Mouse (Mus musculus): Measurements from ENCODE around the gene Tpx2. TPM values are rescaled to one million over a fixed set of nuclear protein-coding genes. Genes with fewer than 3 reads are reported as not detected.

The Tpx2 gene
- total RNA-seq, 2 experiments from 2014 or later, result 104 to 112 TPM

GRCm38 (mm10) chr2:152819926-152820325 lies 27.8 kb upstream of the Tpx2 start:
- ATAC-seq (replicated peaks; ENCODE audit: poor library complexity), result no peak

- ATAC-seq (replicated peaks; ENCODE audit: poor library complexity), result no peak
Observed at GRCm38 (mm10) chr2:152820369-152820768, 27.4 kb upstream of the Tpx2 start.

GRCm38 (mm10) chr2:152821023-152821422 lies 26.7 kb upstream of the Tpx2 start:
- ATAC-seq (replicated peaks; ENCODE audit: poor library complexity), result no peak

GRCm38 (mm10) chr2:152821566-152821965 lies 26.2 kb upstream of the Tpx2 start:
- no peak for ATAC-seq (replicated peaks; ENCODE audit: poor library complexity)

- ATAC-seq (replicated peaks; ENCODE audit: poor library complexity), result no peak
Observed at GRCm38 (mm10) chr2:152823770-152824169, 24.0 kb upstream of the Tpx2 start.

- ATAC-seq (replicated peaks; ENCODE audit: poor library complexity), result 0 out of 2 replicates have a peak, but pooled peaks have one; percentile 31
Observed at GRCm38 (mm10) chr2:152824438-152825167, 23.2 kb upstream of the Tpx2 start.

GRCm38 (mm10) chr2:152825168-152825697 lies 22.5 kb upstream of the Tpx2 start:
- ATAC-seq (replicated peaks; ENCODE audit: poor library complexity), result no peak

GRCm38 (mm10) chr2:152825713-152826112 lies 22.1 kb upstream of the Tpx2 start:
- no peak for ATAC-seq (replicated peaks; ENCODE audit: poor library complexity)

GRCm38 (mm10) chr2:152826481-152826880 lies 21.3 kb upstream of the Tpx2 start:
- no peak for ATAC-seq (replicated peaks; ENCODE audit: poor library complexity)

- ATAC-seq (replicated peaks; ENCODE audit: poor library complexity), result no peak
Observed at GRCm38 (mm10) chr2:152827321-152828010, 20.3 kb upstream of the Tpx2 start.

- no peak for ATAC-seq (replicated peaks; ENCODE audit: poor library complexity)
Observed at GRCm38 (mm10) chr2:152828011-152828370, 19.8 kb upstream of the Tpx2 start.

GRCm38 (mm10) chr2:152828532-152828931 lies 19.2 kb upstream of the Tpx2 start:
- no peak for ATAC-seq (replicated peaks; ENCODE audit: poor library complexity)

GRCm38 (mm10) chr2:152829367-152829881 lies 18.3 kb upstream of the Tpx2 start:
- no peak for ATAC-seq (replicated peaks; ENCODE audit: poor library complexity)

GRCm38 (mm10) chr2:152830021-152830921 lies 17.5 kb upstream of the Tpx2 start:
- peak; percentile 78 for ATAC-seq (replicated peaks; ENCODE audit: poor library complexity)

GRCm38 (mm10) chr2:152831019-152831878 lies 16.5 kb upstream of the Tpx2 start, which contains the start of gene Bcl2l1:
Gene Bcl2l1, minus strand, starts transcription at chr2:152831728.
- peak; percentile 89 for ATAC-seq (replicated peaks; ENCODE audit: poor library complexity)

GRCm38 (mm10) chr2:152839256-152839655 lies 8.5 kb upstream of the Tpx2 start:
- no peak for ATAC-seq (replicated peaks; ENCODE audit: poor library complexity)

- ATAC-seq (replicated peaks; ENCODE audit: poor library complexity), result peak; percentile 33
Observed at GRCm38 (mm10) chr2:152842741-152843140, 5.0 kb upstream of the Tpx2 start.

GRCm38 (mm10) chr2:152847057-152847814 lies 528 bp upstream of the Tpx2 start:
- no peak for ATAC-seq (replicated peaks; ENCODE audit: poor library complexity)

GRCm38 (mm10) chr2:152848466-152848865 lies 702 bp downstream of the Tpx2 start:
- no peak for ATAC-seq (replicated peaks; ENCODE audit: poor library complexity)

Measured in megakaryocyte progenitor cell, adult 5-6 weeks (primary cell).